Mouse (Mus musculus) liver, embryonic 16.5 days (tissue): ENCODE measurements around the gene Rnf185. TPM values are rescaled to one million over a fixed set of nuclear protein-coding genes. Genes with fewer than 3 reads are reported as not detected.

Source experiments
- ATAC-seq: fragments of 200-750 bp; cut with Nextera tagmentation; 2 replicates; pipeline ENCODE4 v1.8.0; 2017; ENCODE audit warnings: low read depth, mild to moderate bottlenecking, moderate number of reproducible peaks, moderate library complexity
- H3K27ac ChIP-seq: fragments of 300-500 bp; sonication (generic); 2 replicates; pipeline ENCODE4 v1.5.1; 2014; ENCODE audit warnings: mild to moderate bottlenecking, low read length
- H3K27me3 ChIP-seq: fragments of 300-500 bp; sonication (generic); 2 replicates; pipeline ENCODE4 v1.6.1; 2014; ENCODE audit warnings: low read depth, low read length, mixed read lengths; ENCODE audit not compliant: control insufficient read depth, insufficient read depth
- H3K36me3 ChIP-seq: fragments of 300-500 bp; sonication (generic); 2 replicates; pipeline ENCODE4 v1.6.1; 2014; ENCODE audit warnings: mild to moderate bottlenecking; ENCODE audit not compliant: control insufficient read depth, insufficient read depth
- H3K4me1 ChIP-seq: fragments of 300-500 bp; sonication (generic); 2 replicates; pipeline ENCODE4 v1.6.1; 2014; ENCODE audit warnings: low read depth, low read length, mixed read lengths; ENCODE audit not compliant: control insufficient read depth
- H3K4me2 ChIP-seq: fragments of 300-500 bp; sonication (generic); 2 replicates; pipeline ENCODE4 v1.6.1; 2014; ENCODE audit warnings: low read depth, low read length, mixed read lengths
- H3K4me3 ChIP-seq: fragments of 300-500 bp; sonication (generic); 2 replicates; pipeline ENCODE4 v1.5.1; 2014; ENCODE audit warnings: low read depth, mild to moderate bottlenecking, low read length
- H3K9ac ChIP-seq: fragments of 300-500 bp; sonication (generic); 2 replicates; pipeline ENCODE4 v1.6.1; 2014; ENCODE audit warnings: low read depth, low read length
- H3K9me3 ChIP-seq: fragments of 300-500 bp; sonication (generic); replicated peaks from 2 replicates; pipeline ENCODE4 v1.6.1; 2016; ENCODE audit warnings: low read length; ENCODE audit not compliant: control insufficient read depth
- WGBS: fragments of 180-500 bp; shearing (Covaris S2); extraction: QIAGEN DNeasy Blood & Tissue Kit; methylation state at CpG from one replicate; pipeline ENCODE4 v1.1.7; 2014; ENCODE audit not compliant: insufficient replicate concordance; 5-methylcytosine and 5-hydroxymethylcytosine counted together
- polyA plus RNA-seq: library from polyadenylated mRNA; unstranded; fragments of >200 nt; fragmentation: Nextera tagmentation; extraction: Ambion mirVana; gene quantifications from 2 replicates; pipeline ENCODE4 v1.2.1, GENCODE M21; 2015

The Rnf185 gene
- polyA plus RNA-seq, 1 experiment from 2014 or later: 9.0 TPM

GRCm38 (mm10) chr11:3412111-3412510, 40.1 kb downstream of the Rnf185 start:
- H3K4me2 ChIP-seq: no peak overlapping the region
- H3K9ac ChIP-seq: no peak overlapping the region
- no peaks in the 10 kb centered on the region; the same call in 1 of the 2 replicates for H3K36me3 ChIP-seq
- H3K27ac ChIP-seq: no peak overlapping the region
- H3K4me3 ChIP-seq: no peak overlapping the region
- no peak for ATAC-seq
- no peaks in the 10 kb centered on the region for H3K27me3 ChIP-seq
- peaks cover 13% of the 10 kb centered on the region for H3K4me1 ChIP-seq
- H3K9me3 ChIP-seq: no peaks in the 10 kb centered on the region
- WGBS: 55% methylated on average over 3 of the region's 3 CpGs

GRCm38 (mm10) chr11:3408997-3409732, 43.0 kb downstream of the Rnf185 start, which contains the start of gene Limk2:
TSS of gene Limk2 (minus strand) at chr11:3409189.
- H3K4me3 ChIP-seq: peak within 1 kb of the TSS; percentile 93
- peak; percentile 99 for ATAC-seq
- H3K4me1 ChIP-seq: peaks cover 29% of the 10 kb centered on the region
- peak within 1 kb of the TSS; percentile 50 for H3K27ac ChIP-seq
- peak within 1 kb of the TSS; percentile 84 for H3K9ac ChIP-seq
- peak within 1 kb of the TSS; percentile 96 for H3K4me2 ChIP-seq
- no peaks in the 10 kb centered on the region; the same call in 1 of the 2 replicates for H3K36me3 ChIP-seq
- H3K27me3 ChIP-seq: no peaks in the 10 kb centered on the region
- no peaks in the 10 kb centered on the region for H3K9me3 ChIP-seq
- 3% methylated on average over 45 of the region's 45 CpGs for WGBS

- WGBS: 4% methylated on average over 34 of the region's 34 CpGs
- H3K4me2 ChIP-seq: peak overlapping the region; percentile 96
- no peaks in the 10 kb centered on the region for H3K9me3 ChIP-seq
- H3K4me1 ChIP-seq: peaks cover 37% of the 10 kb centered on the region
- no peaks in the 10 kb centered on the region for H3K36me3 ChIP-seq
- peak overlapping the region; percentile 50 for H3K27ac ChIP-seq
- H3K27me3 ChIP-seq: no peaks in the 10 kb centered on the region
- peak overlapping the region; percentile 93 for H3K4me3 ChIP-seq
- peak overlapping the region; percentile 84 for H3K9ac ChIP-seq
- ATAC-seq: peak; percentile 14
Observed at GRCm38 (mm10) chr11:3408131-3408996, 43.8 kb downstream of the Rnf185 start.

GRCm38 (mm10) chr11:3404287-3405047, 47.7 kb downstream of the Rnf185 start:
- Histone ChIP-seq H3K4me3 (no peak overlapping the region), H3K9ac (no peak overlapping the region), H3K9me3 (no peaks in the 10 kb centered on the region), H3K4me2 (no peak overlapping the region), H3K27me3 (no peaks in the 10 kb centered on the region), H3K4me1 (peaks cover 47% of the 10 kb centered on the region), H3K36me3 (no peaks in the 10 kb centered on the region), H3K27ac (peak overlapping the region; percentile 38)
- no peak for ATAC-seq
- 56% methylated on average over 7 of the region's 7 CpGs for WGBS

GRCm38 (mm10) chr11:3403024-3403423, 49.1 kb downstream of the Rnf185 start:
- Histone ChIP-seq H3K27me3 (no peaks in the 10 kb centered on the region), H3K36me3 (no peaks in the 10 kb centered on the region), H3K4me3 (no peak overlapping the region), H3K4me1 (peaks cover 40% of the 10 kb centered on the region), H3K9ac (no peak overlapping the region), H3K9me3 (no peaks in the 10 kb centered on the region), H3K4me2 (peak overlapping the region; percentile 50), H3K27ac (peak overlapping the region; percentile 77)
- 22% methylated on average over 3 of the region's 3 CpGs for WGBS
- peak; percentile 86 for ATAC-seq

GRCm38 (mm10) chr11:3398318-3398717, 53.8 kb downstream of the Rnf185 start:
- Histone ChIP-seq H3K4me1 (peaks cover 10% of the 10 kb centered on the region), H3K27me3 (no peaks in the 10 kb centered on the region), H3K27ac (no peak overlapping the region), H3K4me2 (no peak overlapping the region), H3K4me3 (no peak overlapping the region), H3K9ac (no peak overlapping the region), H3K9me3 (no peaks in the 10 kb centered on the region), H3K36me3 (no peaks in the 10 kb centered on the region)
- WGBS: 75% methylated on average over 1 of the region's 1 CpGs
- ATAC-seq: no peak

GRCm38 (mm10) chr11:3396562-3396961, 55.6 kb downstream of the Rnf185 start:
- Histone ChIP-seq H3K27me3 (no peaks in the 10 kb centered on the region), H3K4me2 (no peak overlapping the region), H3K4me1 (no peaks in the 10 kb centered on the region), H3K36me3 (no peaks in the 10 kb centered on the region), H3K9ac (no peak overlapping the region), H3K9me3 (no peaks in the 10 kb centered on the region), H3K4me3 (no peak overlapping the region), H3K27ac (no peak overlapping the region)
- 75% methylated on average over 8 of the region's 8 CpGs for WGBS
- no peak for ATAC-seq

- 64% methylated on average over 3 of the region's 3 CpGs for WGBS
- no peaks in the 10 kb centered on the region for H3K27me3 ChIP-seq
- ATAC-seq: no peak
- H3K36me3 ChIP-seq: no peaks in the 10 kb centered on the region
- no peak overlapping the region for H3K27ac ChIP-seq
- H3K4me1 ChIP-seq: no peaks in the 10 kb centered on the region
- no peak overlapping the region for H3K9ac ChIP-seq
- no peak overlapping the region for H3K4me3 ChIP-seq
- no peaks in the 10 kb centered on the region for H3K9me3 ChIP-seq
- H3K4me2 ChIP-seq: no peak overlapping the region
Observed at GRCm38 (mm10) chr11:3396091-3396490, 56.1 kb downstream of the Rnf185 start.
